Mouse (Mus musculus): ENCODE data around the gene Tmcc2.

DNA sequence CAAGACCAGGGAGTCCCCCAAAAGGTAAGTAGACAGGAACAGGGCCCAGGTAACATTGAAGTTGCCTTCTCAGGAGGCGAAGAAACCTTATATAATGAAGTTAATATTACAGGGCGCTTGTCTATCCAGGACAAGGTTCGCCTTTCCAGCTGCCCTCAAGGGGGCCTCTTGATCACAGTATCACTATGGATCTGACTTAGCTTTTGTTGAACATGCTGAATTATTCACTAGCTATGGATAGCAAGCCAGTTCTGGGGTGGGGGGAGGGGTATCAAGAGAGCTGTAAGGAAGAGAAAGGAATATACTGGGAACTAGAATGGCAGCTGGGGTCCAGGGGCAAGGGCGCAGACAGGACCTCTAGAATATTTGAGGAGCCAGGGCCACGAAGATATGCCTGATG lies 18.7 kb downstream of the Tmcc2 start:
- no peak for TF ChIP-seq CTCF (IDR thresholded peaks at IDR 0.05; ENCODE audit: borderline replicate concordance, control insufficient read depth, extremely low read depth, insufficient read depth, low read length, poor library complexity)
- no peak for TF ChIP-seq POLR2A (IDR thresholded peaks at IDR 0.05; ENCODE audit: control insufficient read depth, extremely low read depth, insufficient read depth, low read length, poor library complexity)

Data from thymus, adult 2 months (tissue).